Mouse (Mus musculus): ENCODE measurements around the gene Gjd2. TPM values are rescaled to one million over a fixed set of nuclear protein-coding genes. Genes with fewer than 3 reads are reported as not detected.

Gjd2 gene
- not detected in 3 replicates for total RNA-seq (2017)

DNA sequence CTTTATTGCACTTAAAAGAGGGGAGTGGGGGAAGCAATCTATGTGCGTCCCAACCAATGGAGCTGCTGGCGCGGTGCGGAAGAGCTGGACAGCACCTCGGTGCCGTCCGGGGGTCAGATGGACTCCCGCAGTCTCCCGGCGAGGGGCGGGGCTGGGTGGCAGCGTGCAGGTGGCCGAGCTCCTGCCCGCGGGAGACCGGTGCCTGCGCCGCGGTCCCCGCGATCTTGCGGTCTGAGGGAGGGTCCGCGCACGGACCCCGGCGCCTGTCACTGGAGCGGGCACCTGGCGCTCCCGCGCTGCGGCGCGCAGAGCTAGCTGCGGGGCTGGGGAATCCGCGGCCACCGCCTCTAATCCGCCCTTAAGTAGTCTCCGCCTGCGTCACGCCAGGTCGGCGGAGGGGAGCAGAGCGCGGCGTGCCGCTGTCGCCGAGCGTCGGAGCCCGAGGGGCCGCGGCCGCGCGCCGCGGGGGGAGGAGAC lies at the start of gene Gjd2:
Gjd2 (minus strand) TSS at position 325 of the 477 bp plus-strand sequence.
- no peak for ATAC-seq (replicated peaks; ENCODE audit: insufficient number of reproducible peaks, low FRiP score, low TSS enrichment, poor library complexity, severe bottlenecking)

DNA sequence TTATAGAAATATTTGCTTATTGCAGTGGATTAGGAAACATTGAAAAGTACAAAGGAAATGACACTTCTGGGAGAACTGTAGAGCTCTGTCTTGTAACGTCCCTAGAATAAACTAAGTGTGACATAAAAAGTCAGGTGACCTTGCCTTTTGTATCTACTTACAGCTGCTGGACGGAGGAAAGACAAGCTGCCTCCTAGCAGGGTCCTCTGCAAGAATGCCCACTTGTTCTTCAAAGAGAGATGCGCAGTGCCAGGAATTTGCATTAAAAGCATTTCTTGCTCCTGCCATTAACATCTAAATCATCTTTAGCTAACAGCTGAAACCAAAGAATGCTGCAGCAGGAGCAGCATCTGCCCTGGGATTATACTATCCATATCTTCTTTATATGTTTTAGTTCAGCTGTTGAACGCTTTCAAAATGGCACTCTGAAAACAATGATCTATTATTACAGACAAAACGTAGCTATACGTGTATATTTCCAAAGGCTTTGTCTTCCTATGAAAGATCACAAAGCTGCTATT lies 46.7 kb upstream of the Gjd2 start:
- no peak for ATAC-seq (replicated peaks; ENCODE audit: insufficient number of reproducible peaks, low FRiP score, low TSS enrichment, poor library complexity, severe bottlenecking)

DNA sequence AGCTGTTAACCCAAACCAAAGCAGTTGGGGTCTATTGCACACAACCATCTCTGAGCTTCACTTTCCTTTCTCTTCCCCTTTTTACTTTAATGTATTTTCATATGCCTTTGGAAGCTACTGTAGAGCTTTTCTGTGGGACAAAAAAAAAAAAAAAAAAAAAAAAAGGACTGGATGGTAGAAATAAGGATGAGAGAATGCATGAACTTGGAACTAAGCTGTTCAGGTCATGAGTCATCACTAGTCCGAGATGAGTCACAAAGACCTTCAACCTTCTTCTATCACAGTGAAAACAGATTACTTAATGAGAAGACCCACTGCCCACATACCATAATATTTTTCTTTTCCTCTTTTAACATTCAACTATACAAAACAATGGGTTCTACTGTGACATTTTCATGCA lies 46.2 kb upstream of the Gjd2 start:
- ATAC-seq (replicated peaks; ENCODE audit: insufficient number of reproducible peaks, low FRiP score, low TSS enrichment, poor library complexity, severe bottlenecking), result no peak

DNA sequence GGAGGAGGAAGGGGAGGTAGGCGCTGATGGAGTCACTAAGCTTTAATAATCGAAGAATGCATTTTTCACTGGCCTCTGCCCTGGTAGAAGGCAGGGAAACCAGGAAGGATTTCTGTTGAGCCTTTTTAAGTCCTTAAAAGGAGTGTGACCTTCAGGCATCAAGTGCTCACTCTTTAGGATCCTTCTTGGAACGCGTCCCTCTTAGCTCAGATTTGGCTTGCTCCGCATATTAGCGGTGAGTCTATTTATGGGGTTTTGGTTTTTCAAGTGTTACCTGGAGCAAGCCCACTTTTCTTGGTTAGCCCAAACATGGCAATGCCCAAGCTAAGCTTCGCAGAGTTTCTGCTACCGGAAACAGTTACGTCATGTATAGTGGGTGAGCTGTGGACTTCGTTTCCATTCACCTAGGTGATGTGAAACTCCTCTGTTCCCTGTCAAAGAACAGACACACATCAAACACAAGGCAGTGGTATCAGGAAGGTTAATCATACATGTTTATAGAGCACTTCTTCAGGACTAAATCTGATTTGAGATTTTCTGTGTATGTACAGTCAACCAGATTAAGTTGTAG lies 44.9 kb upstream of the Gjd2 start:
- ATAC-seq (replicated peaks; ENCODE audit: insufficient number of reproducible peaks, low FRiP score, low TSS enrichment, poor library complexity, severe bottlenecking), result no peak

DNA sequence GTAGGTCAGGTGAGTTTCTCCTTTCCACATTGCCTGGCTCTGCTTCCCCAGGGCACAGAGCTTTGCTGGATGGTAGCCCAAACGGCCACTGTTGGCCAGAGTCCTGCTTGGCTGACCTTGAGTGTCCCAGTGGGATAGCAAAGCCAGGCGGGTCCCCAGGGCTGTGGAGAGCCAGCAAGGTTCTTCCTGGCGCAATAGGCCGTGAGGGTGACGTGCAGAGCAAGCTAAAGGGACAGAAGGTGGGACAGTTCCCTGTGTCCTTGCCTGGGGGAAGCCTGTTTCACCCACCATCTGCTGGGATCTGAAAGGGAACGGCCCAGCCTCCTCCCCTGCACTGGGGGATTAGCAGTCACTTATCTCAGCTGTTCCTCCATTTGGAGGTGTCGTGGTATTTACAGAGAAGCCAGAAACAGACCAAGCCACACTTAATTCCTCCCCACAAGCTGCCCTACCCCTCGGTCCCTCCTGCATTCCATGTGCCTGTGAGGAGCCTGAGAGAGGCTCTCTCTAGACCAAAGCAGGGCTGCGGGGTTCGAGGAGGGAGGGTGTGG lies 44.0 kb upstream of the Gjd2 start:
- ATAC-seq (replicated peaks; ENCODE audit: insufficient number of reproducible peaks, low FRiP score, low TSS enrichment, poor library complexity, severe bottlenecking), result no peak

DNA sequence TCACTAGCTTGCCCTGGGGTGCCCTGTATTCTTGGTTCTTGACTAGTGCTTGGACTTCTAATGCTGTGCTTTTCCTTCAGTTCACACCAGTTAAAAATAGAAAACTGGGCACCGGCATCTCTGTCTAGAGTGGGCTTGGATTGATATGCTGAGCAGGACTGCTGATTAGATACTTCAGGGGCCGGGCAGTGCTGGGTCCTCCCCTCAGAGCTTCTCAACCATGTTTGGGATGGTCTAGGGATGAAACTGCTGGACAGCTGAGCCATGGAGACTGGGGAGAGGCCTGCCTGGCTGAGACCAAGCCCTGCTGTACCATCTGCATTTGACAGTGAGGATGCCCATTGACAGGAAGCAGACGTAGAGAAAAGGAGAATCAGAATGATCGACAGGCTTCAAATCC lies 40.7 kb upstream of the Gjd2 start:
- no peak for ATAC-seq (replicated peaks; ENCODE audit: insufficient number of reproducible peaks, low FRiP score, low TSS enrichment, poor library complexity, severe bottlenecking)

DNA sequence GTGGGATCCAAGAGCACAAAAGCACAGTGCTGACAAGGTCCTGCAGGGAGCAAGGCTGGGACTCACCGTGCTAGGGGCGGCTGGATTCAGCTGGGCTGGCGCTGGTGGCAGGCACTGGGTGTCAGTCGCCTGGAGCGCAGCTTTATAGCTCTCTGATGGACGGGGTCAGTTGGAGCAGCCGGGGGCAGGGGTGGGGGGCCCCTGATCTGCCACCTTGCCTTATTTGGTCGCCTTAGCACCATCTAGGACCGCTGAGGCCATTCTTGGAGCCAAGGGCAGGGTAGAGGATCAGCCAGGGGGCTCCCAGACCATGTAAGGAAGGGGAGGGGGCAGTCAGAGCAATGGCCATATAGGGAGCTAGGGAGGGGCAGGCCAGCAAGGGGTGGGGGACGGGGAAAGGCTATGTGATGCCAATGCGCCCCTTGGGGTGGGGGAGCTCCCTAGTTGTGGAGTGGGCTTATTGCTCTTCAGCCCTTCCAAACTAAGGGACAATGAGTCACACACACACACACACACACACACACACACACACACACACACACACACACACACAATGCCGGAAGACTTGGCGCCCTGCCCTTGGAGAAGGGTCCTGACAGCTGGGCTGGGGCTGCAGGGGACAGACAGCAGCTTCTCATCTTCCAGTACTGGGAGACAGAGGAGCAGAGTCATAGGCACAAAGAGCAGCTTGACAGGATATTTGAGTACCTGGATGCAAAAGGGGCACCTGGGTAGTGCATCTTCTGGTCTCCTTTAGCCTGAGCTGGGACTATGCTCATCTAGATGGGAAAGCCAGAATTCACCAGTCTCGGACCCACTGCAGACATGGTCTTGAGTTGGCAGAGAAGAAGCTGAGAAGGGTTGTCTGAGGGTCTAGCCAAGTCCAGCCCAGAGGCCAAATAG lies 39.5 kb upstream of the Gjd2 start, which contains the start of gene Actc1:
Actc1 (minus strand) TSS at position 853 of the 903 bp plus-strand sequence.
- ATAC-seq (replicated peaks; ENCODE audit: insufficient number of reproducible peaks, low FRiP score, low TSS enrichment, poor library complexity, severe bottlenecking), result no peak

DNA sequence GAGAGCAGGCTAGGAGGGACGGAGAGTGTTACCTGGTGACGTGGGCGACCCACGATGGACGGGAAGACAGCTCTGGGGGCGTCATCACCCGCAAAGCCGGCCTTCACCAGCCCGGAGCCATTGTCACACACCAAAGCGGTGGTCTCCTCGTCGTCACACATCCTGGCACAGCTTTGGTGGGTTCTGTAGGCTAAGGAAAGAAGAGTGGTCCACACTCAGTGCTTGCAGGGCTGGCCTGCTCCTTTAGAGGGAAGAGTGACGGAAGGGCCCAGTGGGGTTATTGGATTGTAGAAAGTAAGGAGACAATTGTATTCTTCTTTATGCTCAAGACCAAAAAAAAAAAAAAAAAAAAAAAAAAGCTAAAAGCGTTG lies 38.4 kb upstream of the Gjd2 start:
- no peak for ATAC-seq (replicated peaks; ENCODE audit: insufficient number of reproducible peaks, low FRiP score, low TSS enrichment, poor library complexity, severe bottlenecking)

DNA sequence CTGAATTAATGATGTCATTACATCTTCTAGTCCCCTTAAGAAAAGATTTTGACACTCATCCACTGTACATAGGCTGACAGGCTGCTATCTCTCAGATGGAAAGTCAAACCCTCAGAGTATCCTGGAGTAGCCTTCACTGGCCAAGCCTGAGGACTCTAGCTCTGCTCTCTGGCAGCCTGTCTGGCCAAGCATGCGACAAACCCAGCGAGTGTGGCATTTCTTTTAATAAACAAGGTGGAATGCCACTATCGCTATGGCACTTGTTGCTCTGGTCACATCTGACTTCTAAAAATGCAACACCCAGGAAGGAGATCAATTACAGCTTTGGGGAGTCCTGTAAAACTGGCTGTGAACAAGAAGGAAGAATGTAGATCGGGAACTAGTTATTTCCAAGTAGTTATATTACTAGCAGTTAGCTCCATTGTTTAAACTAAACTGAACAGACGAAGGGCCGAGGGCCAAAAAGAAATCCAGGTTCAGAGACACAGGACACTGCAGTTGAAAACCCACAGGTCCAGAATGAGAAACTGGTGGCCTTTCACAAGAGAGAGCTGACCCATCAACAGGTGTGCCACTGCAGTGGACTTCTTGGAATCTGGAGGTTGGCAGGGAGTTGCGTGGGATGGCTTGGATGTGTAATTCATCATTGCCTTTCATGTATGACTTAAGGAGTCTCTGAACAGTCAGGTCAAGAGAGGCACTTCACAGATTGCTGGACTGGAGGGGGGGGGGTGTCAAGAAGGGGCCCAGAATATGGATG lies 37.9 kb upstream of the Gjd2 start:
- ATAC-seq (replicated peaks; ENCODE audit: insufficient number of reproducible peaks, low FRiP score, low TSS enrichment, poor library complexity, severe bottlenecking), result no peak

DNA sequence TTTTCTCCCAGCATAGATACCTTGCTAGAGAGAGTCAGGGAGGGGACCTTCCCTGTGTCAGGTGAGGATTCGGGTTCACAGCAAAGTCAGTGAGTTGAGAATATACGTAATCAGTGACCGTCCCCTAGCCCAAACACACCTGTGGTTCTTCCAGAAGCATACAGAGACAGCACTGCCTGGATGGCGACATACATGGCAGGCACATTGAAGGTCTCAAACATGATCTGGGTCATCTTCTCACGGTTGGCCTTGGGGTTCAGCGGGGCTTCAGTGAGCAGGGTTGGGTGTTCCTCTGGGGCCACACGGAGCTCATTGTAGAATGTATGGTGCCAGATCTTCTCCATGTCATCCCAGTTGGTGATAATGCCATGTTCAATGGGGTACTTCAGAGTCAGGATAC lies 36.7 kb upstream of the Gjd2 start:
- no peak for ATAC-seq (replicated peaks; ENCODE audit: insufficient number of reproducible peaks, low FRiP score, low TSS enrichment, poor library complexity, severe bottlenecking)

DNA sequence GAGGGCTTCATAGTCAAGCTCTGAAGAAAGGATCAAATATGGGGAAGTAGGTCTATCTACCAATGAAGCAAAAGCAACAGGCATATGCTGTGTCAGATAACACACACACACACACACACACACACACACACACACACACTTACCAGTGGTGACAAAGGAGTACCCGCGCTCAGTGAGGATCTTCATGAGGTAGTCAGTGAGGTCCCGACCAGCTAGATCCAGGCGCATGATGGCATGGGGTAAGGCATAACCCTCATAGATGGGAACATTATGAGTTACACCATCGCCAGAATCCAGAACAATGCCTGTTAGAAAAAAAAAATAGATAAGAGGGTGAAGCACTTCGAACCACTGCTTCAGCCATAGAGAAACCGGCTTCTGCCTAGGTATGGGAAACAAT lies 36.0 kb upstream of the Gjd2 start:
- ATAC-seq (replicated peaks; ENCODE audit: insufficient number of reproducible peaks, low FRiP score, low TSS enrichment, poor library complexity, severe bottlenecking), result no peak

DNA sequence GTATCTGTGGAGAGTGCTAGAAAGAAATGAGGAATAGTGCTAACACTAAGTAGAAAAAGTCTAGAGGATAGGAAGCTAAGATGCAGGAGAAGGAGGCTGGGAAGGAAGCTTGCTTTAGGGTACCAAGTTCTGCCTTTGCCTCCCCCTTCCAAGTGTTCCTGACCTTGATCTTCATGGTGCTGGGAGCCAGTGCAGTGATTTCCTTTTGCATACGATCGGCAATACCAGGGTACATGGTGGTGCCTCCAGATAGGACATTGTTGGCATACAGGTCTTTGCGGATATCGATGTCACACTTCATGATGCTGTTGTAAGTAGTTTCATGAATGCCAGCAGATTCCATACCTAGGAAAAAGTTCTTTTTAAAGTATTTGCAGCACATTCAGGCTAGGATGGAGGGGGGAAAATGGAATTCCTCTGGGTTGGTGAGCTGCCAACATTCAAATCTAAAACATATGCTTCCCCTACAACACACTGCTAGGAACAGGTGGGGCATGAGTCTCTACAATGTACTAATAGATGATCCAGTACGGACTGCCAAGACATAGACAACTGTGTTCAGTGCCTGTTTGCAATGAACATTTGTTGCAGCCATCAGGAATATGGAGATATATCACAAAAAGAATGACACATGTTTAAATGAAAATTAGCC lies 34.7 kb upstream of the Gjd2 start:
- ATAC-seq (replicated peaks; ENCODE audit: insufficient number of reproducible peaks, low FRiP score, low TSS enrichment, poor library complexity, severe bottlenecking), result no peak

DNA sequence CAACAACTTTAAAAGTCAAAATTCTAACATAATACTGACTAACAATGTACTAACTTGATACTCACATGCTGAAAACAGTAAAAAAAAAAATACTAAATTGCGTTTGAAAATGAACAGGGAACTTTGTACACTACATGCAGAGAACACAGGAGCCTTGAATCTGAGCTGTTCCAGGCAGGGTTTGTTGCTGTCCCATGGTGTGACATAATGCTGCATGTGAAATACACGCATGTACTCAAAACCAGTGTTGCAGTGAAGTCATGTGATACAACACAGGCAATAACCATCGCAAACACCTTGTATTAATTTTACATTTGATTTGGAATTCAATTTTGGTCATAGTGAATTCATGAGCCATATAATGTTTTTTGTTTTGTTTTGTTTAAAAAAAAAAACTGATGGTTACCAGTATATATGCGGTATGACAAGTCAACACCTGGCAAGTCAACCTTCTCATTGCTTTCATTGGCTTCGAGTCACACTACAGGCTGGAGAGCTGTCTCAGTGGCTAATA lies 32.8 kb upstream of the Gjd2 start:
- no peak for ATAC-seq (replicated peaks; ENCODE audit: insufficient number of reproducible peaks, low FRiP score, low TSS enrichment, poor library complexity, severe bottlenecking)

DNA sequence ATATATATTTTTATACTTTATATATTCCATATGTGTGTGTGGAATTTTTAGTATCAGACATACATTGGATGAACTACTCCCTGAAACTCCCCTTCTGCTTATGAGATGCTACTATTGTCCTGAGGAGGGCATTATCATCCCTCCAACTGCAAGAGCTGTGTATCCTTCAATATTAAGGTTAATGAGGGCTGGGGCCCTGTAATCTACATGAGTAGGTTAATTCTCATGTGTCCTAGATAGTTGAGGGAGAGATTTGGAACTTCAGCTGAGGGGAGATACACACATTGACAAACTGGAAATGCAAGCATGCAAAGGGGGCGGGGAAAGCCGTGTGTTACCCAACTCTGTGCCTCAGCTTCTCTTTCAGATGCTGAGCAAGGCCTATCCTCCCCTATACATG lies 24.5 kb upstream of the Gjd2 start:
- ATAC-seq (replicated peaks; ENCODE audit: insufficient number of reproducible peaks, low FRiP score, low TSS enrichment, poor library complexity, severe bottlenecking), result no peak

DNA sequence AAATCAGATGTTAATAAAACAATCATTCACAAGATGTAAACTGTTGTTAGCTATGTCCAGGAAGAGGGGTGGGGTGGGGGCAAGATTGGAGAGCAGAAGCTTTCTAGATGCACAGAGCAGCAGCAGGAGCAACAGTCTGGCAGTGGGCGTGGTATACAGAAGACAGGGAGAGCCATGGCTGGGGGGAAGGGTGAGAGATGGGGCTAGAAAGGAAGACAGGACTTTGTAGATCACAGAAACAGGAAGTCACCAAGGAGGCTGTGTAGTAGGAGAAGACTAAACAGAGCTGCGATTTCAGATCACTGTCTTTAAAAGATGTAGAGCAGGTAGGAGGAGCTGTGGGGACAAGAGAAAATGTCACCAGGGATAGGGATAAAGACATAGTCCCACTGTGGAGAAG lies 18.8 kb upstream of the Gjd2 start:
- no peak for ATAC-seq (replicated peaks; ENCODE audit: insufficient number of reproducible peaks, low FRiP score, low TSS enrichment, poor library complexity, severe bottlenecking)

DNA sequence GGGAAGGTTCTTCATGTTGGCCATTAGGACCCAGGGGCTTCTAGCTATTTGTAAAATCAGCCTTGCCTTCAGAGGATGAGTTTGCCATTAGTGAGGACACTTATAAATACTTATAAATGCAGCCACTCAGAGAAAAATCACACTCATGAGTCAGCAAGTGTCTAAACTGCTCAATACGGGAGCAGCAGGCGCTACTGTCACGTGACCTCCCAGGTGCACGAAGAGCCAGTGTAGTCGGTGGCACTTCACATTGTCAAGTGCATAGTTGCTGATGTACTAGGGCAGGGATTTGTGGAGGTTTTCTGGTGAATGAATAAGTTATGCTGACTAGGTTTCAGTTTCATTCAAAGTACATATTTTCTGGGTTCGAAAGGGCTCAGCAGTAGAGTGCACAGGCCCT lies 10.0 kb upstream of the Gjd2 start:
- no peak for ATAC-seq (replicated peaks; ENCODE audit: insufficient number of reproducible peaks, low FRiP score, low TSS enrichment, poor library complexity, severe bottlenecking)

DNA sequence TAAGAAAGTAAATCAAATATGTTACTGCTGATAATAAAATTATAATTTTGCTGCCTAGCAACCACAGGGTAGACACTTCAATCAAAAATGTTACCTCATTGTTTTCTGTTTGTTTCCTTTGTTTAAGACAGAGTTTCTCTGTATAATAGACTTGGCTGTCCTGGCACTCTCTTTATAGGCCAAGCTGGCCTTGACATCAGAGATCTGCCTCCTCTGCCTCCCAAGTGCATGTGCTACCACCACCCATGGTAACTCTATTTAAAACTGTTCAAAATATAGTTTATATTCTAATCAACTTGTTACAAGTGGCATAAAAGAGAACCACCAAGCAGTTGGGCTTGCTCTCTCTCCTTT lies 6.8 kb upstream of the Gjd2 start:
- ATAC-seq (replicated peaks; ENCODE audit: insufficient number of reproducible peaks, low FRiP score, low TSS enrichment, poor library complexity, severe bottlenecking), result no peak

DNA sequence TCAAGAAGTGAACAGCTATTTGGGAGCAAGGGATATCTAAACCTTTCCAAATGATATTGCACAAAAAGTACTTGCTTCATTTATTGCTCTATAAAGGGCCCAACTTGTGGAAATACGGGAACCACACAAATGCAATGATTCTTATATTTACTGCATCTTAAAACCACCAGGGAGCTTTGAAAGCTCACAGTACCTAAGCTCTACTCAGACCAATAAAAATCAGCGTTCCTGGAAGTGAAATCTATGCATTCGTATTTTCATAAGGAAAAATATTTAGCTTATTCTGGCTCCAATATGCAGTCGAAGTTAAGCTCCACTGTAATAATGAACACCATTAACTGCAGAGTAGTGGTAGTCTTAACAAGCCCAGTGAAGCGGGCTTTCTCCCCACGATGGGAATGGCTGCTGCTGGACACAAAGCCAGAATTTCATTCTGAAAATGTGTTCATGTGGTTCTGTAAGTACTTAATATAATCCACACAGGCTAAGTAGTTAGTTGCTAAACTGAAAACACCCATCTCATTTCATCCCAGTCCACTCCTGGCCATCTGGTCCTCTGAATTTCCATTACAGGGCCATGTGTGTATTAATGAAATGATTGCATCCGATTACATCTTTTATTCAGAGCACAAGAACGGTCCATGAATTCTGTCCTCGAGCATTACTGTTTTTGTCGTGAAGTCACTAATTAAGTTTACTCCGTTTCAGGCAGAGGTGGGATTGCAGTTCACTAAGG lies 6.2 kb upstream of the Gjd2 start:
- no peak for ATAC-seq (replicated peaks; ENCODE audit: insufficient number of reproducible peaks, low FRiP score, low TSS enrichment, poor library complexity, severe bottlenecking)

Measured in monocyte, adult 5-6 weeks (primary cell).